Comparison of ENCODE assay signal across 26 mouse cellular contexts in genomic region chr5:90717937-90718336, GRCm38 (mm10). TPM values are rescaled to one million over a fixed set of nuclear protein-coding genes. Genes with fewer than 3 reads are reported as not detected.
"Had no signal": no experiment of that assay in that cellular context is flagged by ENCODE, and none has a peak within 500 bp of the region (broad histone marks: within the 10 kb centered on the region; RNA-seq: fewer than 3 reads in every experiment).

No protein-coding gene starts in this region.

- ATAC-seq: liver, embryonic 12.5 days; midbrain, embryonic 16.5 days had no signal

- DNase-seq: kidney, adult 9 months; kidney, postnatal 14 days; kidney, postnatal 4 days; layer of hippocampus, adult 9-11 months; liver; lung, adult 18-20 months; lung, postnatal 10 days; lung, postnatal 36 days; right cerebral cortex, adult 18-20 months; right cerebral cortex, postnatal 14 days; spleen, adult 18-20 months; thymus, postnatal 25 days had no signal

- H3K4me3 ChIP-seq: layer of hippocampus, adult 2 months; limb, embryonic 10.5 days; limb, embryonic 13.5 days; liver, embryonic 12.5 days; liver, embryonic 15.5 days; lung, embryonic 15.5 days; megakaryocyte, embryonic 14.5 days; midbrain, embryonic 12.5 days; stomach, embryonic 15.5 days had no signal

- H3K9me3 ChIP-seq: limb, embryonic 10.5 days; limb, embryonic 13.5 days; liver, embryonic 12.5 days; liver, embryonic 15.5 days; lung, embryonic 15.5 days; megakaryocyte, embryonic 14.5 days; midbrain, embryonic 12.5 days; stomach, embryonic 15.5 days had no signal

- H3K36me3 ChIP-seq: limb, embryonic 10.5 days; limb, embryonic 13.5 days; liver, embryonic 12.5 days; liver, embryonic 15.5 days; lung, embryonic 15.5 days; midbrain, embryonic 12.5 days; stomach, embryonic 15.5 days had no signal

- H3K4me1 ChIP-seq: limb, embryonic 10.5 days; limb, embryonic 13.5 days; liver, embryonic 12.5 days; liver, embryonic 15.5 days; lung, embryonic 15.5 days; midbrain, embryonic 12.5 days; stomach, embryonic 15.5 days had no signal

- H3K27ac ChIP-seq: layer of hippocampus, adult 2 months; limb, embryonic 10.5 days; limb, embryonic 13.5 days; liver, embryonic 12.5 days; liver, embryonic 15.5 days; lung, embryonic 15.5 days; midbrain, embryonic 12.5 days; stomach, embryonic 15.5 days had no signal

- H3K9ac ChIP-seq: limb, embryonic 13.5 days; liver, embryonic 12.5 days; liver, embryonic 15.5 days; lung, embryonic 15.5 days; midbrain, embryonic 12.5 days; stomach, embryonic 15.5 days had no signal

- H3K27me3 ChIP-seq: limb, embryonic 13.5 days; liver, embryonic 12.5 days; liver, embryonic 15.5 days; lung, embryonic 15.5 days; megakaryocyte, embryonic 14.5 days; midbrain, embryonic 12.5 days; stomach, embryonic 15.5 days had no signal

- H3K4me2 ChIP-seq: limb, embryonic 13.5 days; liver, embryonic 12.5 days; liver, embryonic 15.5 days; lung, embryonic 15.5 days; midbrain, embryonic 12.5 days; stomach, embryonic 15.5 days had no signal

RNA-seq across cellular contexts. Expression of gene Cxcl5, which starts 41.2 kb away (rescaled TPM):
- total RNA-seq: left cerebral cortex, postnatal 25 days had no signal
- polyA plus RNA-seq: kidney, embryonic 16.5 days; lung, embryonic 15.5 days; midbrain, embryonic 12.5 days had no signal

RNA-seq across cellular contexts. Expression of gene Ppbp, which starts 50.4 kb away (rescaled TPM):
- total RNA-seq: layer of hippocampus, postnatal 25 days had no signal
- polyA plus RNA-seq: neural tube, embryonic 14.5 days had no signal
